In the genomic region with DNA sequence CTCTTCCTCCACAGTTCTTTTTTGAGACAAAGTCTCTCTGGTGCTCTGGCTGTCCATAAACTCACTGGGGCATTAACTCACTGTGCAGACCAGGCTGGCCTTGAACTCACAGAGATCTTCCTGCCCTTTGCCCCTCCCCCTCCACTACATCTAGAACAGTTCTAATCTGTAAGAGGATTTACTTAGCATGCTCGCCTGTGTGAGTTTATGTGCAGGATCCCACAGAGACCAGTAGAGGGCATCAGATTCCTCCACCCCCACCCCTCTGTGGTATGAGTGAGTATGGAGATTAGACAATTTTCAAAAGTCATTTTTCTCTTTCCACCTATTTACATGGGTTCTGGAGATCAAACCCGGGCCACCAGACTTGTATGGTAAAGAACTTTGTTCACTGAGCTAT, we compare ENCODE assay signal across 11 mouse cellular contexts. TPM values are rescaled to one million over a fixed set of nuclear protein-coding genes. Genes with fewer than 3 reads are reported as not detected.
DNase-seq lines count a peak whose midpoint lies in the region; ATAC-seq and TF ChIP-seq lines count a peak whose summit lies in the region.
"Had no signal": no experiment of that assay in that cellular context is flagged by ENCODE, and none has a peak within 500 bp of the region (broad histone marks: within the 10 kb centered on the region; RNA-seq: fewer than 3 reads in every experiment).

No protein-coding gene starts in this region.

- no peaks in the 10 kb centered on the region for H3K36me3 ChIP-seq in midbrain, postnatal 0 days (ENCODE audit: insufficient read depth, low read length)
- no peaks in the 10 kb centered on the region for H3K36me3 ChIP-seq in midbrain, embryonic 15.5 days (replicated peaks)
- no peaks in the 10 kb centered on the region for H3K36me3 ChIP-seq in liver, embryonic 15.5 days (replicated peaks)
- H3K36me3 ChIP-seq in forebrain, embryonic 10.5 days (replicated peaks), result no peaks in the 10 kb centered on the region
- H3K36me3 ChIP-seq: embryonic facial prominence, embryonic 13.5 days had no signal

- no peaks in the 10 kb centered on the region for H3K4me1 ChIP-seq in midbrain, postnatal 0 days (ENCODE audit: insufficient read depth, low read length)
- peaks cover 5% of the 10 kb centered on the region for H3K4me1 ChIP-seq in midbrain, embryonic 15.5 days
- peaks cover 26% of the 10 kb centered on the region for H3K4me1 ChIP-seq in liver, embryonic 15.5 days (replicated peaks)
- peaks cover 9% of the 10 kb centered on the region for H3K4me1 ChIP-seq in forebrain, embryonic 10.5 days

- 67% methylated on average over 2 of the region's 2 CpGs for WGBS in midbrain, postnatal 0 days
- WGBS in midbrain, embryonic 15.5 days, result 69% methylated on average over 2 of the region's 2 CpGs
- 16% methylated on average over 2 of the region's 2 CpGs for WGBS in liver, embryonic 15.5 days (ENCODE audit: insufficient replicate concordance)
- WGBS in forebrain, embryonic 10.5 days, result 69% methylated on average over 2 of the region's 2 CpGs

- peak; percentile 28 to 33 for DNase-seq in cerebellum, postnatal 10 days
- no peak for DNase-seq in cerebellum, adult 11-12 months
- no peak for DNase-seq in midbrain, postnatal 0 days (ENCODE audit: low spot score)
- DNase-seq in thymus, postnatal 25 days, result peak; percentile 62
- no peak for DNase-seq in forebrain, embryonic 10.5 days (ENCODE audit: extremely low spot score, low spot score)
- DNase-seq in gastrocnemius, adult 8-10 months (ENCODE audit: low spot score in 2 of 2), result no peak
- DNase-seq: heart, postnatal 14 days had no signal

- peak; percentile 41 for TF ChIP-seq CTCF in midbrain, postnatal 0 days (IDR thresholded peaks at IDR 0.05)

- ATAC-seq in midbrain, postnatal 0 days (ENCODE audit: low FRiP score), result no peak
- ATAC-seq in midbrain, embryonic 15.5 days (replicated peaks), result no peak
- ATAC-seq in liver, embryonic 15.5 days (ENCODE audit: insufficient read depth), result no peak
- ATAC-seq: Patski had no signal

- H3K9me3 ChIP-seq in midbrain, postnatal 0 days (ENCODE audit: low read length), result no peaks in the 10 kb centered on the region
- H3K9me3 ChIP-seq in midbrain, embryonic 15.5 days, result no peaks in the 10 kb centered on the region
- H3K9me3 ChIP-seq in liver, embryonic 15.5 days (replicated peaks), result no peaks in the 10 kb centered on the region
- H3K9me3 ChIP-seq in forebrain, embryonic 10.5 days, result no peaks in the 10 kb centered on the region
- H3K9me3 ChIP-seq: embryonic facial prominence, embryonic 13.5 days had no signal

- peaks cover 5% of the 10 kb centered on the region; the same call in 1 of the 2 replicates for H3K27me3 ChIP-seq in midbrain, postnatal 0 days (ENCODE audit: insufficient read depth, low read length)
- peaks cover 4% of the 10 kb centered on the region; the same call in 1 of the 2 replicates for H3K27me3 ChIP-seq in midbrain, embryonic 15.5 days (replicated peaks)
- H3K27me3 ChIP-seq in liver, embryonic 15.5 days, result peaks cover 6% of the 10 kb centered on the region
- H3K27me3 ChIP-seq in forebrain, embryonic 10.5 days (ENCODE audit: poor library complexity, severe bottlenecking), result peaks cover 29% of the 10 kb centered on the region
- H3K27me3 ChIP-seq: Patski had no signal

- H3K9ac ChIP-seq in midbrain, postnatal 0 days (replicated peaks; ENCODE audit: low read length, poor library complexity, severe bottlenecking), result no peak overlapping the region
- H3K9ac ChIP-seq in midbrain, embryonic 15.5 days, result no peak overlapping the region
- no peak overlapping the region for H3K9ac ChIP-seq in liver, embryonic 15.5 days
- H3K9ac ChIP-seq: embryonic facial prominence, embryonic 13.5 days had no signal

- H3K4me2 ChIP-seq in midbrain, postnatal 0 days (ENCODE audit: low read depth, low read length, poor library complexity, severe bottlenecking), result no peak overlapping the region
- no peak overlapping the region for H3K4me2 ChIP-seq in midbrain, embryonic 15.5 days
- H3K4me2 ChIP-seq in liver, embryonic 15.5 days, result no peak overlapping the region
- H3K4me2 ChIP-seq: embryonic facial prominence, embryonic 13.5 days had no signal

- no peak overlapping the region for H3K27ac ChIP-seq in midbrain, postnatal 0 days (ENCODE audit: low read depth, low read length)
- H3K27ac ChIP-seq in midbrain, embryonic 15.5 days, result no peak overlapping the region
- 0 out of 2 replicates have a peak overlapping the region, but pooled peaks have one; percentile 25 for H3K27ac ChIP-seq in liver, embryonic 15.5 days (replicated peaks)
- no peak overlapping the region for H3K27ac ChIP-seq in forebrain, embryonic 10.5 days
- H3K27ac ChIP-seq: embryonic facial prominence, embryonic 13.5 days had no signal

- H3K4me3 ChIP-seq in midbrain, postnatal 0 days (ENCODE audit: low read depth, low read length), result no peak overlapping the region
- no peak overlapping the region for H3K4me3 ChIP-seq in midbrain, embryonic 15.5 days
- no peak overlapping the region for H3K4me3 ChIP-seq in liver, embryonic 15.5 days (replicated peaks)
- H3K4me3 ChIP-seq in forebrain, embryonic 10.5 days, result no peak overlapping the region
- H3K4me3 ChIP-seq: embryonic facial prominence, embryonic 13.5 days had no signal

RNA-seq across cellular contexts. Expression of gene Pfkfb3, which starts 6.3 kb away (rescaled TPM):
- total RNA-seq in midbrain, postnatal 0 days (2014; rRNA removed), result 14.7 and 17.8 TPM in 2 replicates
- polyA plus RNA-seq in midbrain, postnatal 0 days (2015; fragmentation: Nextera tagmentation; extraction: Ambion mirVana), result 20.9 and 23.5 TPM in 2 replicates
- polyA plus RNA-seq in midbrain, embryonic 15.5 days (2015; fragmentation: Nextera tagmentation; extraction: Ambion mirVana), result 35.3 and 35.7 TPM in 2 replicates
- 4.6 and 5.8 TPM in 2 replicates for polyA plus RNA-seq in liver, embryonic 15.5 days (2015; fragmentation: Nextera tagmentation; extraction: Ambion mirVana)
- polyA plus RNA-seq in forebrain, embryonic 10.5 days (2016; fragmentation: Nextera tagmentation; extraction: Ambion mirVana), result 15.5 and 17.0 TPM in 2 replicates
- total RNA-seq in gastrocnemius, adult 8-10 months (2022), result 100 to 1,000 TPM; 202 to 429 (median 324) TPM

RNA-seq across cellular contexts. Expression of gene Rbm17, which starts 56.3 kb away (rescaled TPM):
- total RNA-seq in midbrain, postnatal 0 days (2014; rRNA removed), result 76.1 and 97.7 TPM in 2 replicates
- 117 and 119 TPM in 2 replicates for polyA plus RNA-seq in midbrain, postnatal 0 days (2015; fragmentation: Nextera tagmentation; extraction: Ambion mirVana)
- polyA plus RNA-seq in midbrain, embryonic 15.5 days (2015; fragmentation: Nextera tagmentation; extraction: Ambion mirVana), result 122 and 129 TPM in 2 replicates
- polyA plus RNA-seq in liver, embryonic 15.5 days (2015; fragmentation: Nextera tagmentation; extraction: Ambion mirVana), result 49.8 and 52.4 TPM in 2 replicates
- 203 and 213 TPM in 2 replicates for polyA plus RNA-seq in forebrain, embryonic 10.5 days (2016; fragmentation: Nextera tagmentation; extraction: Ambion mirVana)
- total RNA-seq in gastrocnemius, adult 8-10 months (2022), result 10 to 100 TPM; 37.3 to 57.8 (median 46.3) TPM

Comparison
In these comparisons a context has a peak if more than half of its experiments do, and no peak if none do; other contexts are left out.
1. DNase-seq: peak in cerebellum, postnatal 10 days (2 of 2) and thymus, postnatal 25 days (single experiment); none in cerebellum, adult 11-12 months (single experiment), midbrain, postnatal 0 days (single experiment), forebrain, embryonic 10.5 days (single experiment) and gastrocnemius, adult 8-10 months (0 of 2).